Mouse (Mus musculus): ENCODE data around the gene Samm50. TPM values are rescaled to one million over a fixed set of nuclear protein-coding genes. Genes with fewer than 3 reads are reported as not detected.

The Samm50 gene
- total and polyA plus RNA-seq, 3 experiments: 55.3 to 132 (median 79.3) TPM

GRCm38 (mm10) chr15:84260123-84260822 is 68.2 kb downstream of the Samm50 start:
- Histone ChIP-seq H3K27me3 (replicated peaks) (peaks cover 78% of the 10 kb centered on the region), H3K4me3 (replicated peaks in 1 of 3; ENCODE audit: low read depth in 2 of 3, low read length in 2 of 3, poor library complexity in 1 of 3) (no peak overlapping the region), H3K79me2 (replicated peaks; ENCODE audit: control insufficient read depth, extremely low read depth, insufficient read depth, poor library complexity, severe bottlenecking) (no peaks in the 10 kb centered on the region), H3K4me2 (ENCODE audit: insufficient read depth, low read depth, poor library complexity, severe bottlenecking) (no peak overlapping the region), H3K36me3 (replicated peaks in 1 of 2; ENCODE audit: control insufficient read depth in 1 of 2, insufficient read depth in 1 of 2, low read length in 1 of 2) (no peaks in the 10 kb centered on the region), H3K9ac (ENCODE audit: insufficient read depth, low read depth) (no peak overlapping the region), H3K4me1 (ENCODE audit: control insufficient read depth in 1 of 2, insufficient read depth in 2 of 2) (no peaks in the 10 kb centered on the region), H3K9me3 (replicated peaks; ENCODE audit: low read length) (no peaks in the 10 kb centered on the region), H3K27ac (ENCODE audit: insufficient read depth, low read depth) (no peak overlapping the region)
- TF ChIP-seq CTCF (conservative IDR thresholded peaks at IDR 0.05 in 1 of 2, IDR thresholded peaks at IDR 0.05 in 1 of 2; ENCODE audit: low read depth in 2 of 2, low read length in 2 of 2) (peak; percentile 51 to 86), SMC3 (IDR thresholded peaks at IDR 0.05; ENCODE audit: low read depth, low read length) (peak; percentile 87), RCOR1 (conservative IDR thresholded peaks at IDR 0.05; ENCODE audit: low read depth, low read length) (no peak), MAZ (IDR thresholded peaks at IDR 0.05; ENCODE audit: low read depth, low read length) (0 out of 2 replicates have a peak, but pooled peaks have one; percentile 68), ZC3H11A (IDR thresholded peaks at IDR 0.05; ENCODE audit: low read depth, low read length) (peak; percentile 55; the same call in 1 of the 2 replicates), MAX (IDR thresholded peaks at IDR 0.05; ENCODE audit: low read length) (no peak), RAD21 (IDR thresholded peaks at IDR 0.05; ENCODE audit: low read depth, low read length) (peak; percentile 90), EP300 (IDR thresholded peaks at IDR 0.05; ENCODE audit: low read length) (no peak), CHD1 (IDR thresholded peaks at IDR 0.05; ENCODE audit: low read depth, low read length) (no peak), JUND (conservative IDR thresholded peaks at IDR 0.05; ENCODE audit: low read depth, low read length) (no peak)
- in situ Hi-C loops (cut with MboI; ENCODE audit: low pct_ligation_motif_present, low pct_unique_long_range_greater_than_20kb, low sequenced_read_pairs) (no loop called here), dilution Hi-C loops (cut with MboI; ENCODE audit: extremely low pct_ligation_motif_present, extremely low pct_unique_long_range_greater_than_20kb, low sequenced_read_pairs) (no loop called here)
- DNase-seq (ENCODE audit: extremely low read depth): peak; percentile 73

GRCm38 (mm10) chr15:84262630-84263029 is 70.6 kb downstream of the Samm50 start:
- Histone ChIP-seq H3K9me3 (replicated peaks; ENCODE audit: low read length) (no peaks in the 10 kb centered on the region), H3K27me3 (replicated peaks) (peaks cover 85% of the 10 kb centered on the region), H3K4me1 (ENCODE audit: control insufficient read depth in 1 of 2, insufficient read depth in 2 of 2) (0 out of 4 replicates have a peak, but pooled peaks cover 0 to 3% of the 10 kb centered on the region in 2 experiments), H3K4me3 (replicated peaks in 1 of 3; ENCODE audit: low read depth in 2 of 3, low read length in 2 of 3, poor library complexity in 1 of 3) (no peak overlapping the region), H3K27ac (ENCODE audit: insufficient read depth, low read depth) (no peak overlapping the region), H3K4me2 (ENCODE audit: insufficient read depth, low read depth, poor library complexity, severe bottlenecking) (no peak overlapping the region), H3K36me3 (replicated peaks in 1 of 2; ENCODE audit: control insufficient read depth in 1 of 2, insufficient read depth in 1 of 2, low read length in 1 of 2) (no peaks in the 10 kb centered on the region), H3K79me2 (replicated peaks; ENCODE audit: control insufficient read depth, extremely low read depth, insufficient read depth, poor library complexity, severe bottlenecking) (no peaks in the 10 kb centered on the region), H3K9ac (ENCODE audit: insufficient read depth, low read depth) (no peak overlapping the region)
- dilution Hi-C loops (cut with MboI; ENCODE audit: extremely low pct_ligation_motif_present, extremely low pct_unique_long_range_greater_than_20kb, low sequenced_read_pairs): no loop called here
- in situ Hi-C loops (cut with MboI; ENCODE audit: low pct_ligation_motif_present, low pct_unique_long_range_greater_than_20kb, low sequenced_read_pairs): no loop called here
- no peak for DNase-seq (ENCODE audit: extremely low read depth)
- TF ChIP-seq MYC (IDR thresholded peaks at IDR 0.05; ENCODE audit: low read depth, low read length) (no peak), JUND (conservative IDR thresholded peaks at IDR 0.05; ENCODE audit: low read depth, low read length) (no peak), RAD21 (IDR thresholded peaks at IDR 0.05; ENCODE audit: low read depth, low read length) (no peak), GABPA (IDR thresholded peaks at IDR 0.05; ENCODE audit: insufficient replicate concordance, low read depth, low read length) (no peak), EP300 (IDR thresholded peaks at IDR 0.05; ENCODE audit: low read length) (no peak), UBTF (IDR thresholded peaks at IDR 0.05; ENCODE audit: low read depth, low read length) (no peak), ZMIZ1 (IDR thresholded peaks at IDR 0.05; ENCODE audit: low read depth, low read length) (no peak), MAX (IDR thresholded peaks at IDR 0.05; ENCODE audit: low read length) (no peak), POLR2AphosphoS2 (IDR thresholded peaks at IDR 0.05; ENCODE audit: low read depth, low read length) (no peak), TBP (conservative IDR thresholded peaks at IDR 0.05; ENCODE audit: low read depth, low read length) (no peak), USF2 (conservative IDR thresholded peaks at IDR 0.05; ENCODE audit: low read depth, low read length) (no peak)

Data from CH12.LX (cell line).